Mouse (Mus musculus): ENCODE results near the gene Grrp1.

Gene Grrp1

GRCm38 (mm10) chr4:134269622-134270021 lies 15.7 kb upstream of the Grrp1 start:
- DNase-seq (ENCODE audit: low read depth): peak; percentile 64

GRCm38 (mm10) chr4:134268102-134268655 lies 14.3 kb upstream of the Grrp1 start:
- no peak for DNase-seq (ENCODE audit: low read depth)

- no peak for DNase-seq (ENCODE audit: low read depth)
Measured at GRCm38 (mm10) chr4:134265860-134266585, 12.1 kb upstream of the Grrp1 start.

GRCm38 (mm10) chr4:134263191-134263590 lies 9.3 kb upstream of the Grrp1 start:
- peak; percentile 56 for DNase-seq (ENCODE audit: low read depth)

- DNase-seq (ENCODE audit: low read depth): peak; percentile 34
Measured at GRCm38 (mm10) chr4:134258354-134258753, 4.4 kb upstream of the Grrp1 start.

- no peak for DNase-seq (ENCODE audit: low read depth)
Measured at GRCm38 (mm10) chr4:134257198-134258009, 3.5 kb upstream of the Grrp1 start.

- no peak for DNase-seq (ENCODE audit: low read depth)
Measured at GRCm38 (mm10) chr4:134256407-134257197, 2.7 kb upstream of the Grrp1 start.

GRCm38 (mm10) chr4:134255854-134256253 lies 1.9 kb upstream of the Grrp1 start:
- no peak for DNase-seq (ENCODE audit: low read depth)

GRCm38 (mm10) chr4:134254835-134255234 lies 929 bp upstream of the Grrp1 start:
- DNase-seq (ENCODE audit: low read depth): no peak

GRCm38 (mm10) chr4:134252911-134253721 lies 790 bp downstream of the Grrp1 start:
- DNase-seq (ENCODE audit: low read depth): no peak

GRCm38 (mm10) chr4:134252131-134252910 lies 1.6 kb downstream of the Grrp1 start:
- DNase-seq (ENCODE audit: low read depth): no peak

- DNase-seq (ENCODE audit: low read depth): peak; percentile 59
Measured at GRCm38 (mm10) chr4:134251241-134252130, 2.4 kb downstream of the Grrp1 start.

GRCm38 (mm10) chr4:134250930-134251240 lies 3.0 kb downstream of the Grrp1 start:
- no peak for DNase-seq (ENCODE audit: low read depth)

GRCm38 (mm10) chr4:134250116-134250929 lies 3.6 kb downstream of the Grrp1 start:
- no peak for DNase-seq (ENCODE audit: low read depth)

GRCm38 (mm10) chr4:134249651-134250050 lies 4.3 kb downstream of the Grrp1 start:
- DNase-seq (ENCODE audit: low read depth): peak; percentile 82

- no peak for DNase-seq (ENCODE audit: low read depth)
Measured at GRCm38 (mm10) chr4:134246719-134247258, 7.1 kb downstream of the Grrp1 start, which contains the start of gene Gm30191. TSS of gene Gm30191 (plus strand) at chr4:134246935.

- peak; percentile 26 for DNase-seq (ENCODE audit: low read depth)
Measured at GRCm38 (mm10) chr4:134246256-134246655, 7.7 kb downstream of the Grrp1 start.

- DNase-seq (ENCODE audit: low read depth): peak; percentile 96
Measured at GRCm38 (mm10) chr4:134245148-134245843, 8.6 kb downstream of the Grrp1 start, which contains the start of gene Zfp593. TSS of gene Zfp593 (minus strand) at chr4:134245592.
